Mouse (Mus musculus) stomach, postnatal 0 days (tissue): ENCODE measurements around the gene Mfn1. TPM values are rescaled to one million over a fixed set of nuclear protein-coding genes. Genes with fewer than 3 reads are reported as not detected.
A peak's percentile ranks its signal among the peaks of the same experiment; 100 is the strongest.

Experiments
- ATAC-seq: fragments of 200-750 bp; cut with Nextera tagmentation; 2 replicates; pipeline ENCODE4 v1.8.0; 2017; ENCODE audit not compliant: low FRiP score, low TSS enrichment
- DNase-seq: peaks from one replicate; pipeline ENCODE4 v3.0.0-alpha.2; 2016; ENCODE audit warnings: low spot score
- H3K27ac ChIP-seq: fragments of 300-500 bp; sonication (generic); replicated peaks from 2 replicates; pipeline ENCODE4 v1.5.1; 2014; ENCODE audit warnings: mild to moderate bottlenecking, control low read depth
- H3K27me3 ChIP-seq: fragments of 300-500 bp; sonication (generic); 2 replicates; pipeline ENCODE4 v1.6.1; 2014; ENCODE audit warnings: low read length; ENCODE audit not compliant: control insufficient read depth, insufficient read depth
- H3K36me3 ChIP-seq: fragments of 300-500 bp; sonication (generic); 2 replicates; pipeline ENCODE4 v1.6.1; 2014; ENCODE audit warnings: low read length, mixed read lengths; ENCODE audit not compliant: control insufficient read depth, insufficient read depth
- H3K4me1 ChIP-seq: fragments of 300-500 bp; sonication (generic); replicated peaks from 2 replicates; pipeline ENCODE4 v1.6.1; 2014; ENCODE audit warnings: antibody characterized with exemption; ENCODE audit not compliant: control insufficient read depth, insufficient read depth
- H3K4me2 ChIP-seq: fragments of 300-500 bp; sonication (generic); replicated peaks from 2 replicates; pipeline ENCODE4 v1.6.1; 2014; ENCODE audit warnings: low read depth, mild to moderate bottlenecking, control low read depth, moderate library complexity
- H3K4me3 ChIP-seq: fragments of 300-500 bp; sonication (generic); 2 replicates; pipeline ENCODE4 v1.5.1; 2014; ENCODE audit warnings: low read depth, low read length, control low read depth
- H3K9ac ChIP-seq: fragments of 300-500 bp; sonication (generic); 2 replicates; pipeline ENCODE4 v1.6.1; 2014; ENCODE audit warnings: mild to moderate bottlenecking, low read length, control low read depth, mixed read lengths
- H3K9me3 ChIP-seq: fragments of 300-500 bp; sonication (generic); 2 replicates; pipeline ENCODE4 v1.6.1; 2016; ENCODE audit warnings: low read length; ENCODE audit not compliant: control insufficient read depth
- CTCF ChIP-seq: IDR thresholded peaks from 2 replicates; pipeline ENCODE4 v1.5.1; 2016; ENCODE audit warnings: antibody characterized with exemption, low read depth, mild to moderate bottlenecking, moderate library complexity
- EP300 ChIP-seq: optimal IDR thresholded peaks from 2 replicates; pipeline ENCODE3; 2016; ENCODE audit warnings: antibody characterized with exemption
- WGBS: fragments of 180-500 bp; shearing (Covaris S2); extraction: QIAGEN DNeasy Blood & Tissue Kit; methylation state at CpG from one replicate; pipeline ENCODE4 v1.1.7; 2014; 5-methylcytosine and 5-hydroxymethylcytosine counted together
- polyA plus RNA-seq: library from polyadenylated mRNA; unstranded; fragments of >200 nt; fragmentation: Nextera tagmentation; extraction: Ambion mirVana; gene quantifications from 2 replicates; pipeline ENCODE4 v1.2.1, GENCODE M21; 2015

The Mfn1 gene
- polyA plus RNA-seq, 1 experiment from 2014 or later: 18.3 TPM

DNA sequence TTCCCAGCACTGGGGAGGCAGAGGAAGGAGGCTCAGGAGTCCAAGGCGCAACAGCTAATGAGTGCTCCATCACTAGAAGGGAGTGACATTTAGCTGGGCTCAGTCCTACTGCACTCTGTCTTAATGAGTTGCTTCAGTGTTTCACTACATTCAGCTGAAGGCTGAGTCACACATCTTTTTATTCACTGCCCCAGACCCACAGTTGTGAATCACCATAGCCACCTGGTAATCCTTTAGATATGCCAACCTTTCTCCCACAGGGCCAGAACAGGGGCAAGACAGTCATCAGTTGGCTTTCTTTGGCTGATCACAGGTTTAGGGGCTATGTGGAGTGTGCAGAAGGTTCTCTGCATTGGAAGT lies 32.6 kb upstream of the Mfn1 start:
- Histone ChIP-seq H3K4me3 (no peak overlapping the region), H3K27me3 (no peaks in the 10 kb centered on the region), H3K27ac (peak overlapping the region; percentile 73), H3K4me2 (no peak overlapping the region), H3K4me1 (no peaks in the 10 kb centered on the region), H3K9me3 (no peaks in the 10 kb centered on the region), H3K36me3 (no peaks in the 10 kb centered on the region), H3K9ac (no peak overlapping the region)
- peak; percentile 35; the same call in 1 of the 2 replicates for ATAC-seq
- TF ChIP-seq CTCF (no peak), EP300 (no peak)
- DNase-seq: no peak
- 80% methylated on average over 1 of the region's 1 CpGs for WGBS

DNA sequence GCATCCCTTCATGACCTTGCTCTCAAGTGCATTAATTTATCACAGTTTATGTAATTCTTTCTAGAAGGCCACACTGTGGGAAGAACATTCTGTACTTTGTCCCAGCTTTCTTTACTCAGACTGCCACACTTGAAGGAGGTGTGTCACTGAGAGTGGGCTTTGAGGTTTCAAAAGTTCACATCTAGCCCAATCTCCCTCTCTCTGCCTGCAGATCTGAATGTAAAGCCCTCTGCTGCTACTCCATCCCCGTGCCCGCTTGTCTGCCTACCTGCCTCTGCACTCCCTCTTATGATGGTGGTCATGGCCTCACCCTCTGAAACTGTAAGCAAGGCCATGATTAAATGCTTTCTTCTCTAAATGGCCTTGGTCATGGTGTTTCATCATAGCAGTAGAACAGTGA lies 28.9 kb upstream of the Mfn1 start:
- Histone ChIP-seq H3K4me1 (no peaks in the 10 kb centered on the region), H3K27me3 (no peaks in the 10 kb centered on the region), H3K27ac (no peak overlapping the region), H3K36me3 (no peaks in the 10 kb centered on the region), H3K4me2 (no peak overlapping the region), H3K9ac (no peak overlapping the region), H3K9me3 (no peaks in the 10 kb centered on the region), H3K4me3 (no peak overlapping the region)
- no peak for TF ChIP-seq CTCF
- TF ChIP-seq EP300: no peak
- 92% methylated on average over 2 of the region's 2 CpGs for WGBS
- DNase-seq: no peak
- no peak for ATAC-seq

DNA sequence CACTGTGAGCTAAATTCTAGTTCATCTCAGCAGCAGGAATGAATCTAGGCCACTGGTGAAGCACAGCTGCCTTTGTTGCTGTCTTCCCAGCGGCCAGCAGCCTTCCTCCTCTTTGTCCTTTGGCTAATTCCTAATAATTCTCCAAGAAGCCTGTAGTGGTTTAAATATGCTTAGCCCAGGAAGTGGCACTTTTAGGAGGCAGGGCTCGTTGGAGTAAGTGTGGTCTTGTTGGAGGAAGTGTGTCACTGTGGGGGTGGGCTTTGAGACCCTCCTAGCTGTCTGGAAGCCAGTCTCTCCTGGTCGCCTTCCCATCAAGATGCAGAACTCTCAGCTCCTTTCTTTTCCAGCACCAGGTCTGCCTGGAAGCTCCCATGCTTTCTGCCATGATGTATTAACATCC lies 23.4 kb upstream of the Mfn1 start:
- 64% methylated on average over 3 of the region's 3 CpGs for WGBS
- DNase-seq: no peak
- no peak for ATAC-seq
- Histone ChIP-seq H3K4me3 (no peak overlapping the region), H3K4me2 (no peak overlapping the region), H3K4me1 (no peaks in the 10 kb centered on the region), H3K36me3 (no peaks in the 10 kb centered on the region), H3K27ac (no peak overlapping the region), H3K9me3 (no peaks in the 10 kb centered on the region), H3K27me3 (no peaks in the 10 kb centered on the region), H3K9ac (no peak overlapping the region)
- TF ChIP-seq CTCF (no peak), EP300 (no peak)

DNA sequence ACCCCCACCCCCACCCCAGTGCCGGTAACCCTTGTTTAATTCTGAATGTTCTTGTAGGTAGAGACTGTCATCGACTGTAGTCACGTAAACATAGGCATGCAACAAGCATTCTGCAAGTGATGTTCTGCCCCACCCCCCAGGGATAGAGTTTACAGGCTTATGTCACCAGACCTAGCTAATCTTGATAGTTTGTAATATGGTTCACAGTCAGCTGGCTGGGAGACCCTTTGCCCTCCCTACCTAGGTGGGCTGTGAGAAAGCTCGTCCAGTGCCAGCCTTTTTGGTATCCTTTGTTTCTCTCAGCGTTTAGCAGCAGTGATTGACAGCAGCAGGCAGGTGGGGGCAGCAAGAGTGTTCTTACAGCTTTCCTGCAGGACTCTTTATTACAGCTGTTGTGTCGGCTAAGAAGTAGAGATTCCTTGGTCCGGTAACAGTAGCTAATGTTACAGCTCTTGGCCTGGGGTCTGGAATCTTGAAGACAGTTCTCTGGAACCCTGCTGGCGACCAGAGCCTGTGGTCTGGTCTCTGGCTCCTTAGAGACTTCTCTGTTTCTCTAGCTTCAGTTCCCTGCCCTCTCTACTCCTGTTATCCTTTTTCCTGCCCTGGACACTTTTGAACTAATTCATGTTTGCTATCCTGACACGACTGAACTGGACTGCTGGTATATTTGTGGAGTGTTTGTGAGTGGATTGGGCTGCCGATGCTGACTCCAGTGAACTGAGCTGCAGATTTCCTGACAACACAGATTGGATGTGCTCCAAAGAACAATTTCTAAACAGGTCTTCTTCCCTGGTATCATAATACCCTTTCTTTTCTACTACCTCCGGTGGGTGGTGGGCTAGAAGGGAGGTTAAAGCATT lies 22.7 kb upstream of the Mfn1 start:
- Histone ChIP-seq H3K4me1 (no peaks in the 10 kb centered on the region), H3K4me2 (no peak overlapping the region), H3K9me3 (no peaks in the 10 kb centered on the region), H3K9ac (no peak overlapping the region), H3K4me3 (no peak overlapping the region), H3K36me3 (no peaks in the 10 kb centered on the region), H3K27me3 (no peaks in the 10 kb centered on the region), H3K27ac (no peak overlapping the region)
- TF ChIP-seq EP300: no peak
- no peak for TF ChIP-seq CTCF
- ATAC-seq (no peak), DNase-seq (no peak)
- 55% methylated on average over 11 of the region's 11 CpGs for WGBS

GRCm38 (mm10) chr3:32508666-32509324 lies 20.5 kb upstream of the Mfn1 start:
- Histone ChIP-seq H3K27ac (0 out of 2 replicates have a peak overlapping the region, but pooled peaks have one; percentile 13), H3K9me3 (no peaks in the 10 kb centered on the region), H3K4me2 (peak overlapping the region; percentile 72), H3K9ac (no peak overlapping the region), H3K36me3 (no peaks in the 10 kb centered on the region), H3K4me3 (peak overlapping the region; percentile 21), H3K27me3 (no peaks in the 10 kb centered on the region), H3K4me1 (no peaks in the 10 kb centered on the region)
- DNase-seq: peak; percentile 68
- TF ChIP-seq EP300 (no peak), CTCF (peak; percentile 91)
- ATAC-seq: no peak
- 1% methylated on average over 17 of the region's 17 CpGs for WGBS
